Mouse (Mus musculus) heart, adult 2 months (tissue): ENCODE results near the gene Nceh1. TPM values are rescaled to one million over a fixed set of nuclear protein-coding genes. Genes with fewer than 3 reads are reported as not detected.
A peak's percentile ranks its signal among the peaks of the same experiment; 100 is the strongest.

Experiments
- DNase-seq, 2 experiments: peaks; one replicate each; pipeline ENCODE4 v3.0.0; 2021
- H3K27ac ChIP-seq: fragments of 200-600 bp; 2 replicates; pipeline ENCODE4 v1.8.1; 2022
- H3K27me3 ChIP-seq: fragments of 200-500 bp; 2 replicates; pipeline ENCODE4 v1.6.1; 2012; ENCODE audit warnings: mild to moderate bottlenecking, low read length, inconsistent platforms, mixed read lengths; ENCODE audit not compliant: control insufficient read depth, insufficient read depth
- H3K36me3 ChIP-seq: fragments of 200-500 bp; 2 replicates; pipeline ENCODE4 v1.6.1; 2012; ENCODE audit warnings: low read length, inconsistent platforms; ENCODE audit not compliant: control insufficient read depth, insufficient read depth
- H3K4me1 ChIP-seq: fragments of 200-500 bp; 2 replicates; pipeline ENCODE4 v1.6.1; 2011; ENCODE audit warnings: low read length; ENCODE audit not compliant: control insufficient read depth, insufficient read depth
- H3K4me3 ChIP-seq: fragments of 200-600 bp; 2 replicates; pipeline ENCODE4 v1.8.1; 2022
- H3K79me2 ChIP-seq: fragments of 200-500 bp; replicated peaks from 2 replicates; pipeline ENCODE4 v1.6.1; 2012; ENCODE audit warnings: mild to moderate bottlenecking, inconsistent platforms, low read length, moderate library complexity, mixed read lengths; ENCODE audit not compliant: control insufficient read depth, insufficient read depth
- H3K9ac ChIP-seq: fragments of 200-500 bp; 2 replicates; pipeline ENCODE4 v1.6.1; 2012; ENCODE audit warnings: low read depth, mild to moderate bottlenecking, control low read depth, inconsistent platforms, low read length, mixed read lengths
- CTCF ChIP-seq: fragments of 200-600 bp; IDR thresholded peaks from 2 replicates; pipeline ENCODE4 v1.8.1; 2022; ENCODE audit warnings: antibody characterized with exemption, mild to moderate bottlenecking, moderate library complexity
- EP300 ChIP-seq: fragments of 200-500 bp; IDR thresholded peaks from 2 replicates; pipeline ENCODE4 v1.6.1; 2011; ENCODE audit warnings: low read depth, low read length, control low read depth; ENCODE audit not compliant: insufficient read depth
- POLR2A ChIP-seq: fragments of 200-500 bp; IDR thresholded peaks from 2 replicates; pipeline ENCODE4 v1.6.1; 2011; ENCODE audit warnings: mild to moderate bottlenecking, low read depth, low read length, control low read depth; ENCODE audit not compliant: insufficient read depth
- whole genome bisulfite sequencing: fragments of 180-500 bp; shearing (Covaris S2); methylation state at CpG from one replicate; pipeline ENCODE4 v1.1.7; 2018; 5-methylcytosine and 5-hydroxymethylcytosine counted together
- intact Hi-C: fragments of 180-260 bp; cut with DNase I; formaldehyde crosslinking; loops from one replicate; pipeline ENCODE4 v1.15.1; 2025
- polyA plus RNA-seq: library from polyadenylated mRNA; depleted of rRNA; stranded (reverse); fragments of >200 nt; gene quantifications from 2 replicates; pipeline ENCODE4 v1.2.3, GENCODE M21; 2012
- total RNA-seq, 2 experiments: library from RNA; stranded (reverse); gene quantifications; 2 replicates each; pipeline ENCODE4 v1.2.3; 2021

Nceh1 gene
- total and polyA plus RNA-seq, 3 experiments, result 81.3 to 233 (median 201) TPM

DNA sequence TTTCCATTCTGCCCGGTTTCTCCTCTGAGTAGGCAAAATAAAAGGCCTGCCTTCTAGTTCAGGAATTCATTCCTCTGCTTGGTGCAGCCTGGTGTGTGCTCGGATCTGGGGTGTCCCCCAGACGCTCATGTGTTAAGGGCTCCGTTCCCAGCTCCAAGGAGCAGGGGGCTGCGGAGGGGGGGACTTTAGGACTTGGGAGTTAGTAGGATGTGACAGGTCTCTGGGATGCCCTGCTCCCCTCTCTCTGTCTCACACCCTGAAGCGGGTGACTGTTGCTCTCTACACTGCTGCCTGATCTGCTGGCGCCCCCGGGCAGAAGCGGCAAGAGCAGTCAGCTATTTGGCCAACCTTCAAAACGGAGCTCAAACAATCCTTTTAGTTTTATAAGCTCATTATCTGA is 124.0 kb downstream of the Nceh1 start:
- DNase-seq, result no peak
- Histone ChIP-seq H3K9ac (no peak overlapping the region), H3K36me3 (no peaks in the 10 kb centered on the region), H3K27ac (no peak overlapping the region), H3K4me1 (no peaks in the 10 kb centered on the region), H3K27me3 (no peaks in the 10 kb centered on the region), H3K4me3 (no peak overlapping the region), H3K79me2 (no peaks in the 10 kb centered on the region)
- TF ChIP-seq CTCF (no peak), POLR2A (no peak), EP300 (no peak)
- 86% methylated on average over 10 of the region's 10 CpGs for WGBS
- intact Hi-C loops, result no loop called here

DNA sequence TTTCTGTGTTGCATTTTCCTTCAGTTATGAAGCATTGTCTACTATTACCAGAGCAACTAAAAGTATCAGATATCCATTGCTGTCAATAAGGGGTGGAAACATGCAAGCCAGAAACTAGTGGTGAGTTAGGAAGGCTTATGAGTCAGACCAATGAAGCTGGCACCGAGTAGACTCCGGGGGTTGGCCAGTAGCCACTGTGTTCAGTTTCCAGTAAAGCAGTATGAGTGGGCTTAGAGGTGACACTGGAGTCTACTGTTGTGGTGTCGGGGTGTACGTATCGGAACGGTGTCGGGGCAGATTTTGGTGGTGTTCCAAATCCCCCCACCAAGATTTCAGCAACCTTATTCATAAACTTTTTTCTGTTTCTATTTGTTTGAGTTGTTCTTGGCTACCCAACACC is 128.2 kb downstream of the Nceh1 start:
- WGBS, result 83% methylated on average over 7 of the region's 7 CpGs
- intact Hi-C loops, result no loop called here
- H3K4me3 ChIP-seq, result no peak overlapping the region
- no peaks in the 10 kb centered on the region for H3K27me3 ChIP-seq
- H3K27ac ChIP-seq, result no peak overlapping the region
- no peak overlapping the region for H3K9ac ChIP-seq
- TF ChIP-seq EP300, result no peak
- no peak for TF ChIP-seq CTCF
- TF ChIP-seq POLR2A, result no peak
- DNase-seq, result no peak
- peaks cover 1% of the 10 kb centered on the region for H3K4me1 ChIP-seq
- H3K36me3 ChIP-seq, result no peaks in the 10 kb centered on the region
- H3K79me2 ChIP-seq, result no peaks in the 10 kb centered on the region

- Histone ChIP-seq H3K4me3 (no peak overlapping the region), H3K79me2 (no peaks in the 10 kb centered on the region), H3K36me3 (no peaks in the 10 kb centered on the region), H3K27me3 (no peaks in the 10 kb centered on the region), H3K9ac (no peak overlapping the region), H3K4me1 (peaks cover 2% of the 10 kb centered on the region), H3K27ac (no peak overlapping the region)
- WGBS, result 91% methylated on average over 4 of the region's 4 CpGs
- intact Hi-C loops, result no loop called here
- no peak for DNase-seq
- TF ChIP-seq POLR2A (no peak), EP300 (no peak), CTCF (no peak)
Measured at GRCm38 (mm10) chr3:27311475-27311874, 128.7 kb downstream of the Nceh1 start.

DNA sequence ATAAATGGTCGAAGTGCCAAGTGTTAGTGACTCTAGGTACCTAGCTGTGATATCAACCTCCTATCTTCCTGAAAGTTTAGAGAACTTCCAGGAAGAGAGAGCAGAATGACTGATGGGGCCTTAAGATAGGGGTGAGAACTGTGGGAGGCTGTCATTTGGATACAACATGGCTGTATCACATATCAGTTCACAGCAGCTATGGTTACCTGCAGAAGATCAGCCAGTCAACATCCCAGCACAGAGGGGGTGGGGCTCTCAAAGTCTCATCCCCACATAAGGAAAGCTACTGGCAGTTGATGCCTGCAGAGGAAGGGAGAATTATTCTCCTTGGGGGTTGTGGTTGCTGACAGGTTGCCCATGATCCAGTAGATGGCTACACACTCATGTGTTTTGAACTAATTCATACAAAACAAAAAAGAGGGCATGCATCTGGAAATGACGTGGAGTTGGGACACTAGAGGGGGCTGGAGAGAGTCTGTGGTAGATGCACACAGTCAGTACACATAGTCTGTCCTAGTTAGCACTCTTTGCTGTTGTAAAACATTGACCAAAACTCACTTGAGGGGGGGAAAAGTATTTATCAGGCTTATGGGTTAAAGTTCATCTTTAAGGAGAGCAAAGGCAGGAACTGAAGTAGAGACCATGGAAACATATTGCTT is 131.9 kb downstream of the Nceh1 start:
- H3K27ac ChIP-seq, result no peak overlapping the region
- 65% methylated on average over 2 of the region's 2 CpGs for WGBS
- H3K4me3 ChIP-seq, result no peak overlapping the region
- H3K79me2 ChIP-seq, result no peaks in the 10 kb centered on the region
- intact Hi-C loops, result no loop called here
- peaks cover 3% of the 10 kb centered on the region for H3K4me1 ChIP-seq
- H3K36me3 ChIP-seq, result no peaks in the 10 kb centered on the region; the same call in 1 of the 2 replicates
- no peak for DNase-seq
- no peaks in the 10 kb centered on the region for H3K27me3 ChIP-seq
- no peak overlapping the region for H3K9ac ChIP-seq
- TF ChIP-seq POLR2A (no peak), CTCF (peak; percentile 32; the same call in 1 of the 2 replicates)

DNA sequence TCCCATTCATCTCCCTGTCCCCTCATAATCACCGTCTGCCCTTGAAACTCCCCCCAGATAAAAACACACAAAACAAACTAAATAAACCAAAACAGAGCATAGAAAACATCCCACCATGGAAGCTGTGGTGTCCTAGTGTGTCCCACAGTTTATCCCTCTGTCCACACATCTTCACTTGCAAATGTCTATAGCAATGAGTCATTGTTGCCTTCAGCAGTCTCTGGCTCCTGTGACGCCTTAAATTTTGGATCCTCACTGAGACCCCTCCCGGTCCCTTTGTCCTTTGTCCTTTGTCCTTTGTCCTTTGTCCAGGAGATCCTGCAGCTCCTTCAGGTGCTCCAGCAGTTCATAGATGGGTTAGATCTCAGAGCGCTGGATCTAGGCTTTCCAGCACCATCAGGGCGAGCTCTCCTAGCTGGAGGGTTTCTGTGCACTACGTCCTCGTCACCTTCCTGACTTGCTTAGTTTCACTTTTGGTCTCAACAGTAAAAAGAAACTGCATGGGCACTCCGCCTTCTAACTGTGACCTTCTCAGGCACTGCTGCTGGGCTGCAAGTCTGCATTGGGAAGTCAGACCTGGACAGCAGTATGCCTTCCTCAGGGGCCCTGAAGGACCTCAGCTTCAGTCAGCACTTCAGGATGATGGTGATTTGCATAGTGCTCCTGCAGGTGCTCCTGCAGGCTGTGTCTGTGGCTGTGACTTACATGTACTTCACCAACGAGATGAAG is 134.0 kb downstream of the Nceh1 start, which contains the start of gene Tnfsf10:
Gene Tnfsf10, plus strand, starts transcription at position 470 of the 729 bp plus-strand sequence.
- DNase-seq, result peak; percentile 72 to 73
- Histone ChIP-seq H3K36me3 (no peaks in the 10 kb centered on the region; the same call in 1 of the 2 replicates), H3K4me3 (peak within 1 kb of the TSS; percentile 65), H3K27ac (peak within 1 kb of the TSS; percentile 90), H3K79me2 (no peaks in the 10 kb centered on the region), H3K27me3 (no peaks in the 10 kb centered on the region), H3K4me1 (peaks cover 5% of the 10 kb centered on the region), H3K9ac (peak within 1 kb of the TSS; percentile 69)
- peak; percentile 58; the same call in 1 of the 2 replicates for TF ChIP-seq EP300
- no peak for TF ChIP-seq CTCF
- TF ChIP-seq POLR2A, result peak; percentile 91
- intact Hi-C loops, result no loop called here
- 25% methylated on average over 9 of the region's 9 CpGs for WGBS

DNA sequence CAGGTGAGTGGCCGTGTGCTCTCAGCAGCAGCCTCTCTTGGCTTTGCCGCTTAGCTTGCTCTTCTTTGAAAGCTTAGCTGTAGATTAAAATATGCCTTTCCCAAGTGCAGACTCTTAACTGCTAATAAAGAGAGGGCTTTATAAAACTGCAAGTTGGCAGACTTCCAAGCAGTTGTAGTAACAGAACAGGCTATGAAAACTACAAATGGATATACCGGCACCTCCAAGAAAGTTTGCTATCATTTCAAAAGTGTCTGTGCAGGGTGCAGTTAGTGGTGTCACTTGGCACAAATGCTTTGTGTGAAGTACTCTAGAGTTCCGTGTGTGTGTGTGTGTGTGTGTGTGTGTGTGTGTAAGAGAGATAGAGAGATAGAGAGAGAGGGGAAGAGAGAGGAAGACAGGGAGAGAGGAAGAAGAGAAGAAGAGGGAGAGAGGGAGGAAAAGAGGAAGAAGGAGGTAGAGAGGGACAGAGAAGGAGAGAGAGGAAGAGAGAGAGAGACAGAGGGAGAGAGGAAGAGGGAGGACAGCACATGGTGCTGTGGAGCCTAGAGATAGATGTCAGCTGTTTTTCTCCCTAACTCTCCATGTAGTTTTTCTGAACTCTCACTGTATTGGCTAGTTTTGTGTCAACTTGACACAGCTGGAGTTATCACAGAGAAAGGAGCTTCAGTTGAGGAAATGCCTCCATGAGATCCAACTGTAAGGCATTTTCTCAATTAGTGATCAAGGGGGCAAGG is 134.7 kb downstream of the Nceh1 start:
- no peak for DNase-seq
- H3K27ac ChIP-seq, result peak overlapping the region; percentile 90
- TF ChIP-seq CTCF (no peak), POLR2A (no peak), EP300 (no peak)

More for the DNA sequence above, 134.7 kb downstream of the Nceh1 start:
- Histone ChIP-seq H3K4me3 (peak overlapping the region; percentile 65), H3K27me3 (no peaks in the 10 kb centered on the region), H3K9ac (peak overlapping the region; percentile 66), H3K4me1 (peaks cover 6% of the 10 kb centered on the region), H3K36me3 (peaks cover 4% of the 10 kb centered on the region; the same call in 1 of the 2 replicates), H3K79me2 (no peaks in the 10 kb centered on the region)
- WGBS, result 7% methylated on average over 4 of the region's 4 CpGs
- intact Hi-C loops, result no loop called here
